Mouse (Mus musculus) adrenal gland, adult (tissue): ENCODE measurements at regions not wholly inside any gene's neighbourhood (a gene's known extent, or its start where the extent isn't known, plus 50 kb on each side); places are given as distances from the start of the nearest gene placed in this dataset.

ENCODE experiments used
- DNase-seq, 2 experiments: peaks; one replicate each; pipeline ENCODE4 v3.0.0; 2022 to 2023; ENCODE audit warnings: low spot score in 1 of 2; ENCODE audit not compliant: inconsistent age in 2 of 2

DNA sequence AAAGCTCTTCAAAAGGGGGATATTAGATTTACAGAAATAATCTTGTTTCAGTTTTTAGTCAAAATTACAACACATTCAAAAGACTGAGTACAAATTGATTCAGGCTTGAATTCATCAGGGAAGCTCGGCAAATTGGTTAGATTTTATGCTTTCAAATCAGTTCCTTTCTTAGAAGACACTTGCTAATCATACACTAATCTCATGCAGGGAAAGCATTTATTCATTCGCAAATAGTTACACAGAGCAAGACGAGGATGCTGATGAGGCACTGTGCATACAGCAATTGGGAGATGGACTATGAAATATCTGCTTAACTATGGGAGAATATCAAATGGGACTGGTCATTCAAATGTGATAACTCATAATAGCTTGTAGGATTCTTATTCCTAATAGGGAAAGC, 481.3 kb upstream of the Gm597 start:
- DNase-seq: no peak

DNA sequence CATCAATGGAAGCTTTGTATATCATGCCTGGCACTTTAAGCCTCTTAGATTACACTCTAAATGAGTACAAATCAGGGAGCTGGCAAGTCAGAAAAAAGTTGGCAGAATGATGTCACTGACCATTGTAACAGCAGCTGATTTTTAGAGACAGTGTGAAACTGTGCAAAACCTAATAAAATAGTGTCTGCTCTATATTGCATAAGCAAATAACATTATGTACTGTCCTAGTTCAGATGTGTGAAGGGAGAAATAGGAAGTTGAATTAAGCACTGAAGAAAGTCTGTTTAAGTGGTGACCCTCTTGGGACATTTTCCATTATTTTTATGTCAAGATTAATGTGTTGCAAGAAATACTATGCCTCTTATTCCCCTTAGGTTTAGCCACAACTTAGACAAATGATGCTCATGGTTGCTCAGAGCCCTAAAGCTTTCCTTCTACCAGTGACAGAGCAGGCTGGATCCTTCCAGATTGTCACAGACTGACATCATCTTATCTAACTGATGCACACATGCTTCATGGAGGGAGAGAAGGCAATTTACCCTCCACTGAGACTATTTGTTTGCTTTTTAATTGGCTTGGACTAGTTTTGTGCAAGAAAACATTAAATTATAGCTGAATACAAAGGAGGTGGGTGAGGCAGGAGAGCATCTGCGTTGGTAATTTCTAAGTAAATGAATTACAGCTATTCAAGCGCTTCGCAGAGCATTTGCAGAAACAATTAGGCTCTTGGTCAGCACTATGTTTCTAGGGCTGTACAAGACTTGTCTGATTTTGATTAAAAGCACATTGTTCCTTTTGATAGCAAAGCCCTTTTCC, 436.9 kb upstream of the Gm597 start:
- peak; percentile 6 to 32 for DNase-seq
